Mouse (Mus musculus): Measurements from ENCODE around the gene Clstn2.

DNA sequence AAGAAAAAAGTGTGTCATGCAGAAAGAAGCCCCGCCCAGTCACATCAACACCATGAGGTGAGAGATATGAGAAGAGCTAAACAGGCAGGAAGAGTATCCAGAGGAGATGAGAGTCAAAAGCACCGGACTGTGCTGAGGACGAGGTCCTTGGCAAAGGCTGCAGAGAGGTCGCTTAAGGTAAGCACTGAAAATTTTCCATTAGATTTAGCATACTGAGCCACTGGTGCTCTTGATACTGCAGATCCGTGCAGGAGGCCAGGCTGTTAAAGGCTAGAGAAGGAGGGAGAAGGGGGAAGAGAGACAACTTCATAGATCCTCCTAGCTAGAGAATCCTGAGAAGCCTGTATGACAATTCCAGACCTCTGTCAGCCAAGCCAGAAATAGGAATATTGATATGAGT lies 34.8 kb upstream of the Clstn2 start:
- TF ChIP-seq POLR2A (IDR thresholded peaks at IDR 0.05; ENCODE audit: low read depth, low read length) (no peak), CTCF (IDR thresholded peaks at IDR 0.05; ENCODE audit: extremely low read depth, insufficient read length, insufficient replicate concordance, low read depth, low read length) (no peak)

All from small intestine, adult 2 months (tissue).